Mouse (Mus musculus) bone marrow, adult 2 months (tissue): ENCODE data around the gene Capn11. TPM values are rescaled to one million over a fixed set of nuclear protein-coding genes. Genes with fewer than 3 reads are reported as not detected.

Experiments
- H3K27ac ChIP-seq: fragments of 200-500 bp; 2 replicates; pipeline ENCODE4 v1.5.1; 2012; ENCODE audit warnings: low read depth, mild to moderate bottlenecking, control low read depth, inconsistent platforms, low read length; ENCODE audit not compliant: control insufficient read depth, poor library complexity, insufficient read depth
- H3K4me1 ChIP-seq: fragments of 200-500 bp; 2 replicates; pipeline ENCODE4 v1.6.1; 2011; ENCODE audit warnings: low read length; ENCODE audit not compliant: control insufficient read depth, insufficient read depth
- H3K4me3 ChIP-seq: fragments of 200-500 bp; replicated peaks from 2 replicates; pipeline ENCODE3; 2011; ENCODE audit warnings: mild to moderate bottlenecking, low read depth, low read length, control low read depth; ENCODE audit not compliant: control insufficient read depth
- CTCF ChIP-seq: fragments of 200-500 bp; IDR thresholded peaks from 2 replicates; pipeline ENCODE4 v1.5.1; 2011; ENCODE audit warnings: low read length, control low read depth; ENCODE audit not compliant: control insufficient read depth, insufficient read depth
- POLR2A ChIP-seq: fragments of 200-500 bp; IDR thresholded peaks from 2 replicates; pipeline ENCODE4 v1.6.1; 2011; ENCODE audit warnings: low read depth, mild to moderate bottlenecking, control low read depth, low read length, borderline replicate concordance; ENCODE audit not compliant: control insufficient read depth
- WGBS: fragments of 180-500 bp; shearing (Covaris S2); methylation state at CpG from one replicate; pipeline ENCODE4 v1.1.7; 2018; 5-methylcytosine and 5-hydroxymethylcytosine counted together
- polyA plus RNA-seq: library from polyadenylated mRNA; stranded (reverse); fragments of >200 nt; gene quantifications from 2 replicates; pipeline ENCODE4 v1.2.4, GENCODE M21; 2011; ENCODE audit warnings: low replicate concordance; ENCODE audit not compliant: missing spikeins, insufficient read depth, insufficient read length

The Capn11 gene
- polyA plus RNA-seq, 1 experiment = 6.7 TPM

DNA sequence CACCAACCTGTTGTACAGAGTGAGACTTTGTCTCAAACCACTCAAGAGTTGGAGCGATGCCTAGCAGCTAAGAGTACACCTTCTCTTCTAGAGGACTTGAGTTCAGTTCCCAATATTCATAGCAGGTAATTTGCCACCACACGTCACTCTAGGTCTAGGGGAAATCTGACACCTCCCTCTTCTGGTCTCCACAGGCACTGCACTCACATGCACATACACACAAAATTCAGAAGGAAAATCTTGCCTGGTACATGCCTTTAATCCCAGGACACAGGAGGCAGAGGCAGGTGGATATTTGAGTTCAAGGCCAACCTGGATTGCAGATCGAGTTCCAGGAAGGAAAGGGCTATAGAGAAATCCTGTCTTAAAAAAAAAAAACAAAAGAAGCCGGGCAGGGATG, 14.9 kb downstream of the Capn11 start:
- WGBS = 84% methylated on average over 4 of the region's 4 CpGs
- H3K27ac ChIP-seq = no peak overlapping the region
- no peak overlapping the region for H3K4me3 ChIP-seq
- no peaks in the 10 kb centered on the region; the same call in 1 of the 2 replicates for H3K4me1 ChIP-seq
- TF ChIP-seq POLR2A (no peak), CTCF (no peak)

DNA sequence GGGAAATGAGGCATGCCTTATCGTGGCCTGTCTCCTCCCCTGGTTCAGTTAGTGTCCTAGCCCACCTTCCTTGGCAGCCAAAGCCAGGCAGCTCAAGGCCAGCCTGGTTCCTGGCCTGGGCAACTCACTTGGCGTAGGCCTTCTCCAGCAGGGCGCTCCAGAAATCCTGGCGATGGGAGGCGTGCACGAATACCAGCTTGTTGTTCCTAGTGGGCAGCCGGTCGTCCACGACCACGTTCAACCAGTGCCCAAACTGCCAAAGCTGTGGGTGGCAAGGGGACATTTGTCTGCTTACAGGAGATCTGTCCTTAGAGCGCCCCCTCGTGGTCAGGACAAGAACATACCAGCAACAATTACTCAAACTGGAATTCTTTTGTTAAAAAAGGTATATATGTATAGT, 16.4 kb downstream of the Capn11 start:
- 22% methylated on average over 12 of the region's 12 CpGs for WGBS
- no peaks in the 10 kb centered on the region; the same call in 1 of the 2 replicates for H3K4me1 ChIP-seq
- H3K4me3 ChIP-seq = no peak overlapping the region
- no peak for TF ChIP-seq POLR2A
- TF ChIP-seq CTCF = peak; percentile 75
- no peak overlapping the region for H3K27ac ChIP-seq

DNA sequence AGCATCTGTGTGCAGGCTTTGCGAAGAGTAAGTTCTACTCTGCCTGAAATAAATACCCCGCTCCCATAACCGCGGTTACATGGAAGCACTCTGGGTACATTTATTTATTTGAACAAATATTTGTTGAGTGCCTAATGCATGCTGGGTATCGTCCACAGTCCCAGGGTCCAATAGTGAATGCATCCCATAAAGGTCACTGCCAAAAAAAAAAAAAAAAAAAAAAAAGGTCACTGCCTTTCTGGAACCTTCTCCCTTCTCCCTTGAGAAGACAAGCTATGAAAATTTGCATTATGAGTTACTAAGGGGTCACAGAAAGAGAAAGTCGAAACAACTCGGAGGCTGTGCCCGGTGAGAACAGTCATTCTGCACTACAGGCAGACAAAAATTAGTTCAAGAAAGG, 17.1 kb downstream of the Capn11 start:
- WGBS = 92% methylated on average over 8 of the region's 8 CpGs
- no peak overlapping the region for H3K4me3 ChIP-seq
- TF ChIP-seq CTCF (no peak), POLR2A (no peak)
- H3K4me1 ChIP-seq = no peaks in the 10 kb centered on the region; the same call in 1 of the 2 replicates
- H3K27ac ChIP-seq = no peak overlapping the region

DNA sequence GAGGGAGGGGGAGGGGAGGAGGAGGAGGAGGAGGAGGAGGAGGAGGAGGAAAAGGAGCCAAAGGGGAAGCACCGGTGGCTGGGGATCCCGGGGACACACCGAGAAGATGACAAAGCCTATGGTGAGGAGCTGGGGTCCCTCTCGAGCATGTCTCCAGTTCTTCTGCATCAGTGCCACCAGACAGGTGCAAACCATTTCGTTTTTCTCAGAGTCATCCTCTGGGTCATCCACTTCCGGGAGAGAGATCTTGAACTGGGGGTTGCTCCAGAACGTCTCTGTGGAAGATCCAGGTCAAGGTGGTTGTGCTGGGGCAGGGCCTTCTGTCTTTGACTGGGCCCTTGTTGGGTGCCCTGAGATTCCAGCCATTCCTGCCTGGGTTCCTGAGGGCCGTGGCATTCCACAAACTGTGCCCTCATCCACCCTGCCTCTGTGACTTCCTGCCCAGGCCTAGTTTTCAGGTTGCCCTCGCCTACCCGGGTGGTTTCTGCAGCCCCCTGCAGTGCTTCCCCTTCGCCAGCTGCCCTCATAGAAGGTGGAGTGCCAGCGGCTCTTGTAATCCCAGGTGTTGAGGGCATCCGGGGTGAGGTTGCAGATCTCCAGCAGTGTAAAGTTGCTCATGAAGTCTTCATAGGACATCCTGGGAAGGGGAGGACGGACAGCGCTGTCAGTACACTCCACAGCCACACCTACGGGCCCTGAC, 20.4 kb downstream of the Capn11 start:
- 60% methylated on average over 16 of the region's 16 CpGs for WGBS
- Histone ChIP-seq H3K27ac (no peak overlapping the region), H3K4me3 (no peak overlapping the region), H3K4me1 (no peaks in the 10 kb centered on the region; the same call in 1 of the 2 replicates)
- TF ChIP-seq POLR2A = no peak
- TF ChIP-seq CTCF = no peak

DNA sequence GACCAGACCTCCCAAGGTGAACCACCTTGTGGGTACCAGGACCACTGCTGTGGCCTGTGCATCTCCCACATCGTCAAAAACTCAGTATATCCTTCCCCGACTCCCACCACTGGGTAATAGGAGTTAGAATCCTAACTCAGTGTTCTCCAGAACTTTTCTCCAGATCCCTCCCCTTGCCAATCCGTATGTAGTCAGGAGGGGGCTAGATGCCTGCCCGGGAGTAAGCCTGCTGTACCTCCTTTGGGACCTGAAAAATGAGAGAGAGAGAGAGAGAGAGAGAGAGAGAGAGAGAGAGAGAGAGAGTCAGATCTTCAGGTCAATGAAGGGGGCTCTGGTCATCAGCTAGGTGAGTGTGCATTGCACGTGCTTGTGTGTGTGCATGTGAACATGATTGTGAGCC, 25.1 kb downstream of the Capn11 start:
- Histone ChIP-seq H3K27ac (no peak overlapping the region), H3K4me3 (no peak overlapping the region), H3K4me1 (peaks cover 5% of the 10 kb centered on the region)
- WGBS = 76% methylated on average over 5 of the region's 5 CpGs
- no peak for TF ChIP-seq POLR2A
- no peak for TF ChIP-seq CTCF

DNA sequence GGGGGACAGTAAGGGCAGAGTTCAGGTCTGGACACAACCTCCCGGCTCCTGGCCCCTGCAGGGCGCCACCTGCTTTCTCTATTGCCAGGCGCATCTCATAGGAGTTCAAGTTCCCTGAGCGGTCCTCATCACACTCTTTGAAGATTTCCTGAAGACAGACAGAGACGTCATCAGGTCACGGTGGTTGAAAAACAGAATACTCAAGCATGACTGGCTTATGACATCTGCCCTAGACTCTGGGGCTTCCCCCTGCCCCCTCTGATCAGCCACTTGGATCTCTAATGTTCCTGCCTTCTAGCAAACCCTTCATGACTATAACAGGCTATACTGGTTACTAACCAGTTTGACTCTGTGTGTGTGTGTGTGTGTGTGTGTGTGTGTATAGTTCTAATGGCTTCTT, 27.2 kb downstream of the Capn11 start:
- Histone ChIP-seq H3K4me1 (peaks cover 5% of the 10 kb centered on the region), H3K4me3 (no peak overlapping the region), H3K27ac (no peak overlapping the region)
- WGBS = 70% methylated on average over 6 of the region's 6 CpGs
- no peak for TF ChIP-seq POLR2A
- TF ChIP-seq CTCF = no peak

DNA sequence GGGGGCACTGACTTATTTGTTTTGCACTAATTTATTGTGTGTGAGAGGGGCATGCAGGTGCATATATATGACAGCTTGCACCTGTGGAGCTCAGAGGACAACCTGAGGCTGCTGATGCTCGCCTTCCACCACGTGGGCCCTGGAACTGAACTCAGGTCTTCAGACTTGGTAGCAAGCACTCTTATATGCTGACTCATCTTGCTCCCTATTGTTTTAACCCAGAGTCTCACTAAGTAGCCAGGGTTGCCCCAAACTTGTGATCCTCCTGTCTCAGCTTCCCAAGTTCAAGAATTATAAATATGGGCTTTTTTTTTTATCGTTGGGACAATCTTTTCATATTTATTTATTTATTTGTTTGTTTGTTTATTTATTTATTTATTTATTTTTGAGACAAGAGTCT, 28.1 kb downstream of the Capn11 start:
- no peak for TF ChIP-seq POLR2A
- TF ChIP-seq CTCF = no peak
- 69% methylated on average over 3 of the region's 3 CpGs for WGBS
- Histone ChIP-seq H3K4me1 (peaks cover 5% of the 10 kb centered on the region), H3K4me3 (no peak overlapping the region), H3K27ac (no peak overlapping the region)

DNA sequence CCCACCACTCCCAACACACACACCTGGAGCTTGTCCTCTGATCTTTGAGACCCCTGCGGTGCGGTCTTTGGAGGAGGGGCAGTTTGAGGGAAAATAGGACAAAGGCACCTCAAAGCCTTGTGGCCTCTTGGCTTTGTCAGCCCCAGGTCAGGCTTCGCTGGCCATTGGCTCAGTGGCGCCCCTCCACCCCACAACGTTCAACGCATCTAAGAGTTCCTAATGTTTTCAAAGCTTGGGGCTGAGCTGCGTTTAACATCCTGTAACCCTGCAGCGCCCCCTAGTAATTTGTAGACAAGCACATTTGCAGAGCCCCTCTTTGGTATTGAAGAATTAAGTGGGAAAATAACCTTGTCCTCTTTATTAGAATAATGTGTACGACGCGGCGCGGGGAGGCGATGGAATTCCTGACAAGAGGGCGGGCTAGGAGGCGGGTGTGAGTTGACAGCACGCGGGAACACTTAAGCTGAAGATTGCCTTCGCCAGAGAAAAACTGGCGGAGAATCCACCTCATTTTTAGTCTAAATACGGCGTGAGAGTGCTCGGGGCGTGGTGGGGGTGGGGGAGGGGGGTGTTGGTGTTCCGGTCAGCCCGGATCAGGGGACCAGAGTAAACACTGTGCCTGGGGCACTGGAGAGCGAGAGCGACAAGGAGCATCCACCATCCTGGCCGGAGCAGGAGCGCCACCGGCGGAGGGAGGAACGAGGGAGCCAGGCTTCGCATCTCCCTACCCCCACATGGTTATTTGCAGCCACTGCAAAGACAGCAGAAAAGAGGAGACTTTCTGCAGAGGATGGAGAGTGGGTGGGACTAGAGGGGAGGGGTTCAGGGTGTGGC, 29.0 kb downstream of the Capn11 start:
- H3K4me1 ChIP-seq = peaks cover 5% of the 10 kb centered on the region
- TF ChIP-seq CTCF = peak; percentile 26; the same call in 1 of the 2 replicates
- TF ChIP-seq POLR2A = no peak
- H3K27ac ChIP-seq = no peak overlapping the region; the same call in 1 of the 2 replicates
- 6% methylated on average over 34 of the region's 34 CpGs for WGBS
- H3K4me3 ChIP-seq = no peak overlapping the region
